Mouse (Mus musculus): ENCODE measurements at regions not wholly inside any gene's neighbourhood (a gene's known extent, or its start where the extent isn't known, plus 50 kb on each side); places are given as distances from the start of the nearest gene placed in this dataset.

DNA sequence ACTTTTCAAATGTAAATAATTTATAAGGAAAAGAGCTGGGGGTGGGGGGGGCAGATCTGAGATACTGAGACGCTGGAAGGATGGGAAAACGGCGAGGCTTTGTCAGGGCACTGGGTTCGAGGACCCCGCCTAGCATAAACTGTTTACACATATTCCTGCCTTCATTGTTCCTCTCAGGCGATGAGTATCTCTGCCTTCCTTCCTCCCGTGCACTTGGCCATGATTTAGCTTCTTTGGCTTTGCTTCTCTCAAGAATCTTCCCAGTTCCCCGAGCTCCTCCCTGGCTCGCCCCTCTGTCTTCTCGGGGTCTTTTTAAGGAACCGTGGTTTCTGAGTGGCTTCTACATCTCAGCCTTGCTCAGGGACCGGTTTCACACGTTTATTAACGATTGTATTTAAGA lies 127.3 kb upstream of the Zeb2 start:
- DNase-seq (ENCODE audit: low spot score): no peak

DNA sequence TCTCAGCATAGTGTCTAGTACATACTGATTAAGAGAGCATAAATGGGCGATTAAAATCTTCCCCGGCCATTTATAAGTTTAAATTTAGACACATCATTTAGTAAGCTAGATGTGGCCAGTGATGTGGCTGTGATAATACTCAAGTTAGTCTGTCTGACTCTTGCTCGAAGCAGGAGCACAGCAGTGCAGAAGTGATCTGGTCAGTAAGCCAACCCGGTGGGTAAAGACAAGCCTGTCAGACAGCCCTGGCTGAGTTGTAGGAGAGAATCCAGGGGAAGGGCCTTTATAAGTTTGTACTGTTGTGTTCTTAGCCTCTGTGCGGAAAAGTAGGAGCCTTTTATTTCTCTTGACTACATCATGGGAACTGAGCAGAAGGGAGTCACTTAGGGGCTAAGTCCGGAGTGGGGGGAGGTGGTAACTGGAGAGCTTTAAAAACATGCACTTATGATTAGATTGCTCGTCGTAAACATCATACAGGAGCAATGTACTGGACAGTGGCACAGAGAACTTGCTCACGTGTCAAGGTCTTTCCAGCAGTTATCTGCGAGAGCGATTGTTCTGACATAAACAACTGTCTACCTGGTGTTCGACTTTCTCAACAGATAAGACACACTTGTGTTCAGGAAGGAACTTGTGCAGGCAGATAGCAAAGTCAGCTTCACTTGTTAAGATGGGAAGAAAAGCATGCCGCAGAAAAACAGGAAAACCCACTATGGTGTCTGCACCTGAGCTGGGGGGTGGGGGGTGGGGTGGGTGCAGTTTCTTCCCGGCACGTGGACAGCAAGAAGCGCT lies 122.5 kb upstream of the Zeb2 start:
- DNase-seq (ENCODE audit: low spot score): peak; percentile 29

DNA sequence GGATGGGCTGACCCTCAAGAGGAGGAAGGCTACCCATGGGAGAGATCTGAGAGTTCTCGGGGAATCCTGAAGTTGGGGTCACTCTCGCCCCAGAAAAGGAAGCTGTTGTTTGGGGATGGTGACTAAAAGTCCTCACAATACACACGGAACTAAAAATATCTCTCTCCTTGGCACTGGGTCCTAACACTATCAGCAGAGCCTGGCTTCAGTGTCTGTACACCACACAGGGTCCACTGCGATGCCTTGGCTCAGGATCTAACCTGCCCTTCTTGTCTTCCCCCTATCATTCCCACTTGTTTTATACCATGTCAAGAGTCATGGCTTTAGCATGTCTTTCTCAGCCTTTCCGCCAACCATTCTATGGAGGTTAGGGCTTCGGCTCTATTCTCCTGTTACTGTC lies 121.8 kb upstream of the Zeb2 start:
- DNase-seq (ENCODE audit: low spot score): no peak

DNA sequence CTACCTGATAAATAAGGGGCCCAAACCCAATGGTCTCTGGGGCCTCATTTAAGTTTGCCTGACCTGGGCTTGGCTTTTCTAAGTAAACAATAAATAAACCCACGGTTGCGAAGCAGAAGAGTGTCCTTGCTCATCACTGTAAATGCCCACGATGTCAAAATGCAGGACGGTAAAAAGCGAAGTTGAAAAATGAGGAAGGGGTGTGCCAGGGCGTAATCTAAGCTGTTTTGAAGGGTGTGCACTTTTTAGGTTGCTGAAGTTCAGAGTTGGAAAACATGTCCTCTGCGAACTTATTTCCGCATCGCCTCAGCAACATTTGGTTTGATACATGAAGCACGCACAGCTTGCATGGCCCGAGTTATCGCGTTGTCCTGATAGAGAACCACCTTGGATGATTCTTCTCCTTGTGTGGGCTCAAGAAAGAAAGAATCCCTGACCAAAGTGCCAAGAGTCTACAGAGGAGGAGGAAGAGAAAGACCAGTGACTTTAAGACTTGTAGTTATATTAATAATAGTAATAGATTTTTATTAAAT lies 119.0 kb upstream of the Zeb2 start:
- no peak for DNase-seq (ENCODE audit: low spot score)

DNA sequence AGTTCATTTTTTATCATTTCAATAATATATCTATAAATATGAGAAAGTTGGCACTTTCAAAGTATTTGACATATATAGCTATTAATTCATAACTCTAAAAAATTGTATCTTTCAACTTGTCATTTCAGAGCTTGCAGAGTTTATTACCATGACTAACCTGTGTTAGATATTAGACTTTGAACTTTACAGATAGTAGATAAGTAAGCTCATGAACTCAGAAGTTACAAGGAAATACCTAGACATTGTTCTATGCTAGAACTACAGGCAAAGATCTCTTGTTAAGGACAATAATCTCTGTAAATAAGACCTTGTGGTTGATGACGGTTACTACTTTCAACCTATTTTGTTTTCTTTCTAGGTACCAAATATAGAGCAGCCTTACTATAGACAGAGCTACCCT lies 117.0 kb upstream of the Zeb2 start:
- DNase-seq (ENCODE audit: low spot score): no peak

DNA sequence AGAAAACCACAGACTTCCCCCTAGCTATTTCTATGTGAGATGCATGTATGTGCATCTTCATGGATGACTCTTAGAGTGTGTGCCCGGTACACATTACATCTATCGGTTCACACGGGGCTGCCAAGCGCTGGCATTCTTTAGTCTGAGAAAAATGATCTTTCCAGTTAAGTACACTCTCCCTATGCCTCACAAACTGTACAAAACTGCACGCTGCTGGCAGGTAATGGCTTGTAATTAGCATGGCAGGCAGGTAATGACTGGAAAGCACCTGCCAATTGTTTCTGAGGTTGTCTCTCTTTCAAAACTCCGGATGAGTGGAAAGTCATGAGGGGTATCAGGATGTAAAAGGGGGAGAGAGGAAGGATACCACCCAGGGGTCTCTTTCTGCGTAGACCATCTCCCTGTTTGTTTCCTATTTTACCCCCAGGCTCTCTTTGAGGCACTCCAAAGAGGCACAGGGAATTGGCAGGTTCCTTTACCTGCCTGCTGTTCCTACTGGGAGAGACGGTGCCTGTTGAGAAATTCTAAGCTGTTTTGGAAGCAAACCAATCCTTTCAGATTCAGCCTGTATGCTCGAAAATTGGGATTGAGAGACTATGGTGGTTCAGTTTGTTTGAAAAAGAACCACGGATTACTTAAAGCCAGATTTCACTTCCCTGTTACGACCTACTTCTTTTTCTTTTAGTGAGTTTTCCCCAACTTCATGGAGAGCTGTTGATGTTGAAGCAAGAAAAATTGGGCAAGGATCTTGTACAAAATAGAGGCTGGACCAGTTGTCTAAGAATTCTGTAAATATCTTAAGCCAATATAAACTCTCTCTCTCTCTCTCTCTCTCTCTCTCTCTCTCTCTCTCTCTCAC lies 113.4 kb upstream of the Zeb2 start:
- no peak for DNase-seq (ENCODE audit: low spot score)

DNA sequence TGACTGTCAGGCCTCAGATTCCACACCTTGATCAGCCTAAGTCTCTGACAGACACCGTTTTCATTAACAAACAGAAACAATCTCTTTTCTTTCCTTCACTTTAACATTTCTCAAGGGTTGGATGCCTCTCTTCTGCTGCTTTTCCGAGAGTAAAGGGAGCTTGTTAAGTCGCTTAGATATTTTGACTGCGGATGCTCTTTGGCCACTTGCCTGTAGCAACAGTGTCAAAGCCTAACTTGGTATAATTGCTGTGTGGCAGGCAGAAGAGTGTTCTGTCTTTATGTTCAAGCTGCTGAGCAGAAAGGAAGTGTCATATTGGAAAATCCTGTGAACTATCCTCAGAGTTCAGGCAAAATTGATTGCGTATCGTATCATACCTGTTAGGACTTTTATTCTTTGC lies 112.3 kb upstream of the Zeb2 start:
- DNase-seq (ENCODE audit: low spot score): no peak

DNA sequence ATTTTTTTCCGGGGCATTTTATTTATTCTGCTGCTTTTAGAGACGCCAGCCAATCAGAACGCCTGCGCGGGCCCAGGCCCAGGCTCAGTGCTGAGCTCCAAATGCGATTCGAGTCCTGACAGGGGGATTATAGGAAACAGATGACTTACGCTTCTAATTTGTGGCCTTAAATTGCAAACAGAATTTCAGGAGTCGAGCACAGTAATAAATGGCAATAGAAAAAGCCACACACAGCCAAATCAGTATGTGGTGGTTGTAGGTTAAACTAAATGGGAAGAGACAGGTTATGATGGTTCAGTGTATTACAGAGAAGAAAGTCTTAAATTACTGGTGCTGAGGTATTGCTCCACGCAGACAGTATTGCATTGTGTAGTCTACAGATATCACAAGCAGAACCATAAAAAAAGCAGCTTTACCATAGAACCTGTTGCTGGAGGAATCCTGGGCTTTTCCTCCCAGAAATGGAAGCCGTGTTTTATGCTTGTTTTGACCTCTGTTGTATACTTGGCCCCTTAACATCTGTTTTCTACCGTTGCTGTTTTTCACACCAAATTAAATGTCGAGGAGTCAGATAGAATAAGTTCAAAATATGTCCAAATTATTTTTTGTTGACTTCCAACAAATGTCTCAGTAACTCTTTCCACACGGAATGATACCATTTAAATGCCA lies 110.2 kb upstream of the Zeb2 start:
- no peak for DNase-seq (ENCODE audit: low spot score)

DNA sequence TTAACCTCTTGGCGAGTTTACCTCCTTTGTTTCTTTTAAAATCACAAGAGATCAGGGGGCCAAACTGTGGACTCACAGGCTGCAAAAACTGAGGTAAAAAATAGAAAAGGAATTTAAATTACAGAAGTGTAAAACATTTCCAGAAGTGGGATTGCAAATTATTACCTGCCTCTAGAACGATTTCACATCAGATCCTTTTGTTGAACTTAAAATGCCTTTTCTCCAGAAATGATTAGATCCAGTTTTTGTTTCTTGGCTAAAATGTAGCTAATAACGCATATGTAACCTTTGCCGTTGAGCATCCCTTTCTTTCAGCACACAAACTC lies 108.8 kb upstream of the Zeb2 start:
- no peak for DNase-seq (ENCODE audit: low spot score)

DNA sequence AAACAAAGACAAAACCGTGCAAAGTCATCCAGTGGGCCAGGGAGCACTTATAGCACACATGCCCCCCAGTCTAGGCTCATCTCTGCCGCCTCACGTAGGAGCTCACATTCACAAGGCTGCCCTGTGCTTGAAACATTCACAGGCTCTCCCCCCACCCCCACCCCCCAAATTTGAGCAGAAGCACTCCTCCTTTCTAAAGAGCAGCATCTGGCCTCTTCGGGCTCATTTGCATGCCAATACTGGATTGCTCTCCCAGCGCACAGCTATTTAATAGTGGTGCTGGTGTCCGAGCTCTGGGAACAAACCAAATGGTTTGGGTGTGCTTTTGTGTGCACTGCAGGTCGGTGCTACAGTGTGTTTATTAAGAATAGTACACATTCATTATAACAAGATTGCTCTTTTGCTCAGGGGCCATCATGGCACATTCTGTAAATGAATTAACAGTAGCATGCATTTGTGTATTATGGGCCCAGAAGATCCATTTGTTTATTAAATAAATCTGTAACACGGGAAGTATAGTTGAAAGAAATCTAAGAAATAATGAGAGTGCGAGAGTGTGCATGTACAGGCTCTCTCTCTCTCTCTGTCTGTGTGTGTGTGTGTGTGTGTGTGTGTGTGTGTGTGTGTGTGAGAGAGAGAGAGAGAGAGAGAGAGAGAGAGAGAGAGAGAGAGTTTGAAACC lies 108.3 kb upstream of the Zeb2 start:
- DNase-seq (ENCODE audit: low spot score): no peak

DNA sequence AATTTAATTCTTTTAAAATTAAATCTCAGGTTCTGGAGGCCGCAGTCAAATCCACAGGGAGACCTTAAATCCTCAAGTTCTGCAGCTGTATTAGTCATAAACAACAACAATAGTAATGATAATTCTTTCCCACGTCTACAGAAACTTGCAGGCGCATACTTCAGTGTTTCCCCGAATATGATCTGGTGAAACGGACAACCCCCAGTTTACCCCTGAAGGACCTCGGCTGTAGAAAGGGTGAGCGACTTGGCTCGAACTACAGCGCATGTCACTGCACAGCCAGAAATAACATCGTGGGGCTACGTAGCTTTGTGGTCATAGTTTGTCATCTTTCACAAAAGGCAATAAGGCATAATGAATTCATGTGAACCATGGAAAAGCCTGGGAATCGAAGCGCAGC lies 105.0 kb upstream of the Zeb2 start:
- DNase-seq (ENCODE audit: low spot score): no peak

DNA sequence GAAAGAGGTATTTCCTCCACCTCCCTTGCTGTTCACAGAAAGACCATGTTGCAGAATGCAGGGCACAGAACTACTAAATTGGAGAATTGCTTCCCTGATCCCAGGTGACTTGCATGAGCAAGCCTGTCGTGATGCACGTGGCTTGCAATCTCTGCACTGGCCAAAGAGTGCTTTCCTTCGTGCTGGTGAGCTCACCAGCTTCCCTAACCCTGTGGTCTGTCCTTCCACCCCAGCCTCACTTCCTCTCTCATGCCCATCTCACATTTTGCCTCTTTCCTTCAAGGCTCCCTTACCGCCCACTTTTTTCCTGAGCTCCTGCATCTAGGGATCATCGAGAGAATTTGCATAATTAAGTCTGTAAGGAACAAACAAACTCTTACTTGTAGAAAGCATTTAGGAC lies 102.7 kb upstream of the Zeb2 start:
- DNase-seq (ENCODE audit: low spot score): no peak

DNA sequence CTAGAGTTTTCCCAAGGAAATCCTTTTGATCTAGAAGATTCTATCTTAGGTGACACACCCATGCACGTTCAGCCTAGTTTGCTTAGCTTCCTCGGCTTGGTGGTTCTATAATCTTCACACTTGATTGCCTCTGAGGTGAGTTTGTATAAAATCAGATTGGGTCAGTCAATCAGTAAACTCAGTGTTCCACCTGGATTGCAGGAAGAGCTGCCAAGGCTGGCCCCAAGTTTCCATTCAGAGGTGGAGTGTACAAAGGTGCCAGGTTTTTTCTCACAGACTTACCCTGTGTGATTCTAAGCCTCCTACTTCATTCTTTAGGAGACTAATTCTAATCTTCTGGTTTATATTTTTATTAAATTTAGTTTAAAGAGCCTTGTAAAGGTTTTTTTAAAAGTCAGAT lies 95.6 kb upstream of the Zeb2 start:
- no peak for DNase-seq (ENCODE audit: low spot score)

DNA sequence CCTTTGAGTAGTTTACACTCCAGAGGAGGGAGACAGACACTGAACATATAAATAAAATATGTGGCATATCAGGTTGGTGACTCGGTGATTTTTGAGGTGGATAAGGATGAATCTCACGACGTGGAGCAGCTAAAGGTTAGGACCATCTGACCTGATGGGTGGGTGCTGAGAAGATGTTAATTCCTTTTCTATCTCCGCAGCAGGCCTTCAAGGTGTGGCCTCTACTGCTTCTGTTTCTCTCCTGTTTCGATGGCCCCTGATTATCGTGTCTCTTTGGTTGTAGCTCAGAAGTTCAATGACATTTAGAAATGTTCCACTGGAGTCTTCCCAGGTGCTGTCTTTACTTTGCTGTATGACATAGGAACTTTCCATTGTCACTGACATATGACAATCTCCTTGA lies 91.3 kb upstream of the Zeb2 start:
- DNase-seq (ENCODE audit: low spot score): no peak

DNA sequence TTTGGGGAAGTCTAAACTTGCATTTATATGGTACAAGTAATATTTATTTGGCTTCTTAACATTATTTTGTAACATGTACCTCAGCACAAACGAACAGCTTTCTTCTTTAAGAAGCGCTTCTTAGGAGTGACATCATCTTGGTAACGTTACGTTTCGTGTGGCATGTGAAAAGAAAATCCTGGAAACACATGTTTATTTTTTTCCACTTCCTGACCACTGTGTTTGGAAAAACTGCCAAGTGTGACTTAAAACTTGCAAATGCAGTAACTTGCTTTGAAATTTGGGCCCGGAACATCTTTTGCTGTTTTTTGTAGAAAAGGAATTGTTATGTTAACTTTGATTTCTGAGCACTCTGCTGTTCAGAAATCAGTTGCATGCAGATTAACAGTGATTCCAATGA lies 88.6 kb upstream of the Zeb2 start:
- no peak for DNase-seq (ENCODE audit: low spot score)

DNA sequence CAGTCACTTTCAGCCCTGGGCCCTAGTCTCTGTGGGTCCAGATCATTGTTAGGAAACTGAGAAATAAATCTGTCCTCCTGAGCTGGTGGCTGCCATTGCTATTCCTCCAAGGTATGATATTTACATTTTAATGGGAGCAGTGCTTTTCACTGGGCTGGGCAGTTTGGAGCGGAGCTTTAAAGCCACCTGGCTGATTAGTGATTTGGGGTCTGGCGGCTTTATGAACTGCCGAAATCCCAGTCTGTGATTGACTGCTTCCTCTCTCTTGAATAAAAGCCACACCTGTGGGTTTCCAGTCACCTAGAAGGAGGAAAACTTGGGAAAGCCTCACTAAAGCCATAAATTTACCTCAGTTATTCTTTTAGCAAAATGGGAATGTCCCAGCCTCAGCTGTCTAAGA lies 88.0 kb upstream of the Zeb2 start:
- DNase-seq (ENCODE audit: low spot score): no peak

DNA sequence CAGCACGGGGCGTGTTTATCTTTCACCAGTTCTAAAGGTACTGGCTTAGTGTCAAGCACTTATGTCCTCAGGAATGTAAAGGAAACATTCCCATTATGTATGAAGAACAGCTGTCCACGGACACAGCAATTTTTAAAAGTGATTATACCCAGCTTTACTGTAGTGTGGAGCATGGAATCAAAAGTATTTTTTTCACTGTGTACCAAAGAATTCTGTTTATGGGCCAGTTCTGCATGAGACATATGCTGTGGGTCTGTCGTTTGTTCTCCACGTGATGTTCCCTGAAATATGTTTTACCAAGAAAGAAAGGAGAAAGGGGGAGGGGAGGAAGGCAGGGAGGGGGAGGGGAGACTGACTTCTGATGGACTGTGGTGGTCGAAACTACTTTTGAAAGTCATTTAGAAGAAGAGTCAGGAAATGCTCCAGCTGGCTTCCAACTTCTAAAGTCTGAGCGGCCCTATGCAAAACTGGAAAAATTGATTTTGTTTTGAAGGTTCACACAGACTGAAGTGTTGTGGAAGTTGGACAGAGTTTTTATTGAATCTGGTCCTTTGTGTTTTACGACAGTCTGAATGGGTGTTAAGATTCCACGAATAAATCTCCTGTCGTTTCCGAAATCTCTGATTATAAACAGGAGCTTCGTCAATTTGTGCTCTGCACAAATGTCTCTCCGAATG lies 80.9 kb upstream of the Zeb2 start:
- no peak for DNase-seq (ENCODE audit: low spot score)

DNA sequence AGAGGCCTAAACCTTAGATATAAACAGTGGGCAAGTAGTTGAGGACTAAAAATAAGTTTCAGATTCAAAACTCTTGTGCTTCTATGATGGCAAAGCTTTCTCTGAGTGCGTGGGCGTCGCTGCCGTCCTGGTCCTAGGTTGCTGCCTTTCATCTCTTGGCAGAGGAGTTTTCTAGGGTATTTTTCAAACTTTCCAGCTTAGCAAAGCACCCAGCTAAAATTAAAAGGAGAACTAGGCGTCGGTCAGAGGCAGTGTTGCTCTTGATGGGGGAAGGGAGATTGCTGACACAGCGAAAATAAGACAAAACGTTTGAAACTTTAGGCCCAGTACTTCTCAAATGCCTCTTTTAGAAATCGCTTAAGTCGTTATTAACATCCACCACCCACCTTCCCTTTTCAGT lies 80.1 kb upstream of the Zeb2 start:
- no peak for DNase-seq (ENCODE audit: low spot score)

DNA sequence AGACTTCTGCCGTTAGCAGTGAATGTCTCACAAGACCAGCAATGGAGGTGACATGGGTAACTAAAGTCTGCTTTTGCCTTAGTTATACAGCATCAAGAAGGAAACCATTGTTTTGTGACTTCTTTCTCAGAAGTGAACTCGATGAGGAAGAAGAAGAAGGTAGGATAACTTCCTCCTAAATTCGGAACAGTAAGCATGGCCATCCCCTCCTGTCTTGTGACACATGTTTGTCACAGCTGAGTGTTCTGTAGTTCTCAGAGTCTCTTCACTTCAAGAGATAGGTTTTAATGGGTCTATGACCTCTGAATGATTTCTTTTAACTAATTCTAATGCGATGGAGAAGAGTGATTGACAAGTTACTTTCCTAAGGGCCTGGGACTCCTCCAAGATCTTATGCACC lies 79.3 kb upstream of the Zeb2 start:
- no peak for DNase-seq (ENCODE audit: low spot score)

DNA sequence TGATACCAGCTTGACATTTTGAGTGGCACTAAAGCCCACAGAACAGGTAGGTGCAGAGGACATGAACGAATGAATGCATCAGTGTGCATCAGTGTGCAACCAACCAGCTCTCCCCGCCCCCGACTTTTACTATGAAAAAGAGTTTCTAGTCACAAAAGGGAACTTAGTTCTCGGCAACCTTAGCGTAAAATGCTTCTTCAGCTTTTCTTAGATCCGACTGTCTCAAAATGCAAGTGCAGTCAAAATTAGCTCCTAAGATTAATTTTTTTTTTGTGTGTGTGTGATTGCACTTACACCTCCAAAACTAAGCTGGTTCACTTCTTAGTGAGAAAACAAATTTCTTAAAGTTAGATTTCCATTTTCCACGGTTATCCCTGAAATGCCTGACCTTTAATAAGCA lies 77.1 kb upstream of the Zeb2 start:
- DNase-seq (ENCODE audit: low spot score): no peak

DNA sequence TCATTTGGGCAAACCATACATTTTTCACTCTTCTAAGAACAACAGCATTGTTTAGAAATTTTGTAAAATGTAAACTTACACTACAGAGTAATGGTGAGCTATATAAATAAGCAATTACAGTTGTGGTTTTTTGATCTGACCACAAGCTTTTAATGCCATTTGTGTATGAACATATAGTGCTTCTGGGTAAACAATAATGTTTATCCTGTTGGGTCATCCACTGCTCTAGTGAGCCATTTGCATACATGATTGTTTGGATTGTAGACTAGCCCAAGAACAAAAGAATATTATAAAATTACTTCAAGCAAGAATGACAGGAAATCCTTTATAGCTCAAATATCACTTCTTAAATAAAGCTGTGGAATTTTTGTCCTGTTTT lies 68.4 kb upstream of the Zeb2 start:
- no peak for DNase-seq (ENCODE audit: low spot score)
